Mouse (Mus musculus) kidney, adult 2 months (tissue): ENCODE results near the gene Arl8b.

Source experiments
- CTCF ChIP-seq: fragments of 200-500 bp; conservative IDR thresholded peaks from 2 replicates; pipeline ENCODE4 v1.5.1; 2011; ENCODE audit warnings: low read depth, mild to moderate bottlenecking, control low read depth, low read length, moderate library complexity, mixed read lengths; ENCODE audit not compliant: insufficient read depth, insufficient read length
- POLR2A ChIP-seq: fragments of 200-500 bp; IDR thresholded peaks from one replicate; pipeline ENCODE4 v1.6.1; 2011; ENCODE audit warnings: low read depth, low read length, control low read depth

DNA sequence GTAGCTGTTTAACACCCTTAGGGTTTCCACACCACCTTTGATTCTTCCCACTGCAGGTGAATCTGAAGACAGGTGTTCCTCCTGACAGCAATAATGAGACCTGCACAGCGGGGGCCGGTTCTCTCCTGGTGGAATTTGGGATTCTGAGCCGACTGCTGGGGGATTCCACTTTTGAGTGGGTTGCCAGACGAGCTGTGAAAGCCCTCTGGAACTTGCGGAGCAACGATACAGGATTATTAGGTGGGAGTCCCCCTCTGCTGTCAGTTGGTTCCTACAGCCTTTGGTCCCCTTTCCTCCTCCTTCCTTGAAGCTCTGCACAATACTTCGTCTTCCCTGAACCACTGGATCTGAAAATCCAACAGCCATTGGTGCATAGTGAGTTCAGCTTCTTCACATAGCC, 61.9 kb downstream of the Arl8b start:
- TF ChIP-seq POLR2A, result no peak
- TF ChIP-seq CTCF, result no peak
